Mouse (Mus musculus): Measurements from ENCODE around the gene Trmt2b. TPM values are rescaled to one million over a fixed set of nuclear protein-coding genes. Genes with fewer than 3 reads are reported as not detected.
"Not testable (repeated sequence)": the region's sequence is repeated elsewhere in the genome, so short reads cannot be mapped to it uniquely, and the experiment has no call there.

Trmt2b gene
- polyA plus RNA-seq, 1 experiment from 2014 or later = 6.5 TPM

DNA sequence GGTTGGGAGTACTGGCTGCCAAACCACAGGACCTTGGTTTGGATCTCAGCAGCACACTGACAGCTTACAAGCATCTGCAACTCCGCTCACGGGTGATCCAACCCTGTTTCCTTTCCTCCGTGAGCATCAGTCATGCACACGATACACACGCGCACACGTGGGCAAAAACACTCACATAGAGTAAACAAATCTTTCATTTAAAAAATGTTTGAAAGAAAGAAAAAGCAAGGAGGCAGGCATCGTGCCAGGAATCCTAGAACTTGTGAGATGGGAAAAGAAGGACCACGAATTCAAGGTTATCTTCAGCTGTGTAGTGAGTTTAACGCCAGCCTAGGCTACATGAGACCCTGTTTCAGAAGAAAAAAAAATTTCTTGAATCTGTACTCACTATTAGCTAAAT, 30.8 kb downstream of the Trmt2b start:
- H3K4me3 ChIP-seq (replicated peaks; ENCODE audit: low read length) = no peak overlapping the region
- H3K9ac ChIP-seq = no peak overlapping the region
- no peaks in the 10 kb centered on the region for H3K27me3 ChIP-seq (ENCODE audit: control insufficient read depth, insufficient read depth, low read length)
- no peaks in the 10 kb centered on the region for H3K36me3 ChIP-seq (replicated peaks; ENCODE audit: control insufficient read depth, insufficient read depth)
- WGBS = 92% methylated on average over 10 of the region's 10 CpGs
- H3K4me1 ChIP-seq (replicated peaks; ENCODE audit: control insufficient read depth, insufficient read depth, low read length) = no peaks in the 10 kb centered on the region
- DNase-seq (ENCODE audit: low spot score) (no peak), ATAC-seq (ENCODE audit: low FRiP score) (no peak)
- H3K9me3 ChIP-seq (ENCODE audit: control insufficient read depth, low read length) = no peaks in the 10 kb centered on the region
- no peak overlapping the region for H3K4me2 ChIP-seq (replicated peaks)
- no peak overlapping the region for H3K27ac ChIP-seq

DNA sequence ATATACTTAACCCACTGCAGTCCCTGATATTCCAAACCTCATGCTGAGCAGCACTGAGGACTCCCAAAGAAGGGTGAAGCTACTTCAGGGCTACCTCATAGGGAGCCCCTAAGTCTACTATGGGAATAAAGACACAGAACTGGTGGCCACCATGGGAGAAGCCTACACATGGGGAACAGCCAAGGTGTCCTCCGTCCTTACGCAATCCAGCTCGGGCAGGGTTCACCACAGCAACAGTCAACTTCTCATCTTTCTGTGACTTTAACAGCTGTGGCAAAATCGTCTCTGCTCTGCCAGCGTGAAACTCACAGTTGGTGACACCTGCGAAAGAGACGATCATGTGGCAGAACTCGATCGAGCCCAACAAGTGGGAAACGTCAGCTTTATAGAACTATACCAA, 38.5 kb downstream of the Trmt2b start:
- 93% methylated on average over 10 of the region's 10 CpGs for WGBS
- ATAC-seq (ENCODE audit: low FRiP score) = no peak
- Histone ChIP-seq H3K27ac (no peak overlapping the region), H3K4me1 (replicated peaks; ENCODE audit: control insufficient read depth, insufficient read depth, low read length) (no peaks in the 10 kb centered on the region), H3K9me3 (ENCODE audit: control insufficient read depth, low read length) (no peaks in the 10 kb centered on the region), H3K4me2 (replicated peaks) (no peak overlapping the region), H3K9ac (no peak overlapping the region), H3K36me3 (replicated peaks; ENCODE audit: control insufficient read depth, insufficient read depth) (no peaks in the 10 kb centered on the region), H3K27me3 (ENCODE audit: control insufficient read depth, insufficient read depth, low read length) (no peaks in the 10 kb centered on the region), H3K4me3 (replicated peaks; ENCODE audit: low read length) (no peak overlapping the region)
- DNase-seq (ENCODE audit: low spot score) = no peak

- 87% methylated on average over 1 of the region's 1 CpGs for WGBS
- no peak overlapping the region for H3K4me2 ChIP-seq (replicated peaks)
Measured at GRCm38 (mm10) chrX:134233048-134233447, 43.7 kb downstream of the Trmt2b start.

DNA sequence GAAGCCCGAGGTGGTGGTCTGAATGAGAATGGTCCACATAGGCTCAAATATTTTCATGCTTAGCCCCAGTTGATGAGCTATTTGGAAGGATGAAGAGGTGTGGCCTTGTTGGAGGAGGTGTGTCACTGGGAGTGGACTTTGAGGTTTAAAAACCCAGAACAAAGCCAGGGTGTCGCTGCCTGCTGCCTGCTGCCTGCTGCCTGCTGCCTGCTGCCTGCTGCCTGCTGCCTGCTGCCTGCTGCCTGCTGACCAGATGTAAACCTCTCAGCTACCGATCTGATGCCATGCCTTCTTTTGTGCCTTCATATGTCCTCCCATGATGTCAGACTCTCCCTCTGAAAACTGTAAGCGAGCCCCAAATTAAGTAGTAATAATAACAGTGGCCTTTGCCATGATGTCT, 54.9 kb downstream of the Trmt2b start, which contains the start of gene Nox1:
Gene Nox1 (minus strand): TSS at position 101 of the 400 bp plus-strand sequence.
- Histone ChIP-seq H3K4me2 (replicated peaks) (no peak within 1 kb of the TSS), H3K4me1 (replicated peaks; ENCODE audit: control insufficient read depth, insufficient read depth, low read length) (no peaks in the 10 kb centered on the region), H3K27me3 (ENCODE audit: control insufficient read depth, insufficient read depth, low read length) (no peaks in the 10 kb centered on the region), H3K9ac (no peak within 1 kb of the TSS), H3K36me3 (replicated peaks; ENCODE audit: control insufficient read depth, insufficient read depth) (no peaks in the 10 kb centered on the region), H3K4me3 (replicated peaks; ENCODE audit: low read length) (no peak within 1 kb of the TSS), H3K27ac (no peak within 1 kb of the TSS), H3K9me3 (ENCODE audit: control insufficient read depth, low read length) (no peaks in the 10 kb centered on the region)
- no peak for DNase-seq (ENCODE audit: low spot score)
- no peak for ATAC-seq (ENCODE audit: low FRiP score)
- WGBS = 56% methylated on average over 4 of the region's 4 CpGs

More at GRCm38 (mm10) chrX:134233048-134233447, 43.7 kb downstream of the Trmt2b start:
- Histone ChIP-seq H3K4me1 (replicated peaks; ENCODE audit: control insufficient read depth, insufficient read depth, low read length) (no peaks in the 10 kb centered on the region), H3K36me3 (replicated peaks; ENCODE audit: control insufficient read depth, insufficient read depth) (no peaks in the 10 kb centered on the region), H3K27ac (no peak overlapping the region), H3K9ac (no peak overlapping the region), H3K27me3 (ENCODE audit: control insufficient read depth, insufficient read depth, low read length) (no peaks in the 10 kb centered on the region), H3K4me3 (replicated peaks; ENCODE audit: low read length) (no peak overlapping the region), H3K9me3 (ENCODE audit: control insufficient read depth, low read length) (no peaks in the 10 kb centered on the region)
- DNase-seq (ENCODE audit: low spot score) (no peak), ATAC-seq (ENCODE audit: low FRiP score) (no peak)

GRCm38 (mm10) chrX:134220618-134221017, 56.2 kb downstream of the Trmt2b start:
- no peak overlapping the region for H3K4me3 ChIP-seq (replicated peaks; ENCODE audit: low read length)
- H3K4me1 ChIP-seq (replicated peaks; ENCODE audit: control insufficient read depth, insufficient read depth, low read length) = no peaks in the 10 kb centered on the region
- no peak overlapping the region for H3K27ac ChIP-seq
- H3K27me3 ChIP-seq (ENCODE audit: control insufficient read depth, insufficient read depth, low read length) = no peaks in the 10 kb centered on the region
- H3K36me3 ChIP-seq (replicated peaks; ENCODE audit: control insufficient read depth, insufficient read depth) = no peaks in the 10 kb centered on the region
- no peaks in the 10 kb centered on the region for H3K9me3 ChIP-seq (ENCODE audit: control insufficient read depth, low read length)
- H3K9ac ChIP-seq = no peak overlapping the region
- 84% methylated on average over 3 of the region's 3 CpGs for WGBS
- H3K4me2 ChIP-seq (replicated peaks) = no peak overlapping the region
- ATAC-seq (ENCODE audit: low FRiP score) (no peak), DNase-seq (ENCODE audit: low spot score) (no peak)

DNA sequence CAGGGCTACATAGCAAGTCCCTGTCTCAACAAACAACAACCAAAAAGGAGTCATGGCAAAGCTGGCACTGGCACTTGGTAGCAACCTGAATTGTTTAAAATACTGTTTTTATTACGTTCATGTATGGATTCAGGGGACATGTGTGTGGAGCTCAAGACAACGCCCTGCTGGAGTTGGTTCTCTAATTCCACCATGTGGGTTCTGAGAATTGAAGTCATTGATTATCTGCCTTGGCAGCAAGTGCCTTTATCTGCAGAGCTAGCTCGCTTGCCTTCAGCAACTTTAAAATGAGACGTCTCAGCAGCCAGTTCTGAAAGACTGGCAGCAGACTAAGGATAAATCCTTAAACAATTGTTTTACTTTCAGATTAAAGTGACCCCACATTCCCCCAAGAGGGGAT, 58.6 kb downstream of the Trmt2b start:
- Histone ChIP-seq H3K4me3 (replicated peaks; ENCODE audit: low read length) (no peak overlapping the region), H3K9ac (no peak overlapping the region), H3K36me3 (replicated peaks; ENCODE audit: control insufficient read depth, insufficient read depth) (no peaks in the 10 kb centered on the region), H3K4me1 (replicated peaks; ENCODE audit: control insufficient read depth, insufficient read depth, low read length) (no peaks in the 10 kb centered on the region), H3K4me2 (replicated peaks) (no peak overlapping the region), H3K27ac (no peak overlapping the region), H3K9me3 (ENCODE audit: control insufficient read depth, low read length) (no peaks in the 10 kb centered on the region), H3K27me3 (ENCODE audit: control insufficient read depth, insufficient read depth, low read length) (no peaks in the 10 kb centered on the region)
- DNase-seq (ENCODE audit: low spot score) = no peak
- 52% methylated on average over 4 of the region's 4 CpGs for WGBS
- no peak for ATAC-seq (ENCODE audit: low FRiP score)

GRCm38 (mm10) chrX:134211151-134211642, 65.6 kb downstream of the Trmt2b start:
- no peak overlapping the region for H3K4me3 ChIP-seq (replicated peaks; ENCODE audit: low read length)
- WGBS = 59% methylated on average over 7 of the region's 7 CpGs
- H3K4me1 ChIP-seq (replicated peaks; ENCODE audit: control insufficient read depth, insufficient read depth, low read length) = no peaks in the 10 kb centered on the region
- H3K27me3 ChIP-seq (ENCODE audit: control insufficient read depth, insufficient read depth, low read length) = no peaks in the 10 kb centered on the region
- no peak overlapping the region for H3K9ac ChIP-seq
- ATAC-seq (ENCODE audit: low FRiP score) (no peak), DNase-seq (ENCODE audit: low spot score) (no peak)
- no peak overlapping the region for H3K4me2 ChIP-seq (replicated peaks)
- H3K27ac ChIP-seq = no peak overlapping the region
- H3K9me3 ChIP-seq (ENCODE audit: control insufficient read depth, low read length) = no peaks in the 10 kb centered on the region
- no peaks in the 10 kb centered on the region for H3K36me3 ChIP-seq (replicated peaks; ENCODE audit: control insufficient read depth, insufficient read depth)

GRCm38 (mm10) chrX:134208491-134208890, 68.3 kb downstream of the Trmt2b start:
- Histone ChIP-seq H3K27ac (no peak overlapping the region), H3K4me2 (replicated peaks) (no peak overlapping the region), H3K27me3 (ENCODE audit: control insufficient read depth, insufficient read depth, low read length) (no peaks in the 10 kb centered on the region), H3K9me3 (ENCODE audit: control insufficient read depth, low read length) (no peaks in the 10 kb centered on the region), H3K9ac (no peak overlapping the region), H3K36me3 (replicated peaks; ENCODE audit: control insufficient read depth, insufficient read depth) (no peaks in the 10 kb centered on the region), H3K4me3 (replicated peaks; ENCODE audit: low read length) (no peak overlapping the region), H3K4me1 (replicated peaks; ENCODE audit: control insufficient read depth, insufficient read depth, low read length) (no peaks in the 10 kb centered on the region)
- WGBS = 83% methylated on average over 2 of the region's 2 CpGs
- DNase-seq (ENCODE audit: low spot score) (no peak), ATAC-seq (ENCODE audit: low FRiP score) (no peak)

- H3K27me3 ChIP-seq (ENCODE audit: control insufficient read depth, insufficient read depth, low read length); DNase-seq (ENCODE audit: low spot score); H3K36me3 ChIP-seq (replicated peaks; ENCODE audit: control insufficient read depth, insufficient read depth); H3K4me2 ChIP-seq (replicated peaks); H3K4me1 ChIP-seq (replicated peaks; ENCODE audit: control insufficient read depth, insufficient read depth, low read length); ATAC-seq (ENCODE audit: low FRiP score); H3K9me3 ChIP-seq (ENCODE audit: control insufficient read depth, low read length); H3K9ac ChIP-seq; H3K27ac ChIP-seq; H3K4me3 ChIP-seq (replicated peaks; ENCODE audit: low read length): not testable (repeated sequence)
- WGBS = 93% methylated on average over 8 of the region's 9 CpGs
Measured at GRCm38 (mm10) chrX:134187201-134187600, 89.6 kb downstream of the Trmt2b start, which contains the start of gene Arl13a. Arl13a (plus strand) TSS chrX:134187501.

DNA sequence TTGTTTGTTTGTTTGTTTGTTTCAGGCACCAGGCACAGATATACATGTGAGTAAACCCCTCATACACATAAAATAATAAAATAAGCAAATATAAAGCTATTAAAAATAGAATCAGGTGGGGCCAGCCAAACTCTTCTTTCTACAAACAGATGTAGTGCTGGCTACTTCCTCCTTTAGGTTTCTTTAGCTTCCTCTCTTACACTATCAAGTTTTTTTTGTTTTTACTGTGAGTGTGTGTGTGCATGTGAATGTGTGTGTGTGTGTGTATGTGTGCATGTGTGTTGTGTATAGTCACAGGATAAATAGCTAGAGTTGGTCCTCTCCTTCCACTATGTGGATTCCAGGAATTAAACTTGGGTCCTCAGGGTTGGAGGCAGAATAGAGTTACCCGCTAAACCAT, 102.1 kb downstream of the Trmt2b start:
- Histone ChIP-seq H3K27ac (no peak overlapping the region), H3K4me1 (replicated peaks; ENCODE audit: control insufficient read depth, insufficient read depth, low read length) (no peaks in the 10 kb centered on the region), H3K9ac (no peak overlapping the region), H3K36me3 (replicated peaks; ENCODE audit: control insufficient read depth, insufficient read depth) (no peaks in the 10 kb centered on the region), H3K4me2 (replicated peaks) (no peak overlapping the region), H3K9me3 (ENCODE audit: control insufficient read depth, low read length) (no peaks in the 10 kb centered on the region), H3K27me3 (ENCODE audit: control insufficient read depth, insufficient read depth, low read length) (no peaks in the 10 kb centered on the region), H3K4me3 (replicated peaks; ENCODE audit: low read length) (no peak overlapping the region)
- DNase-seq (ENCODE audit: low spot score) (no peak), ATAC-seq (ENCODE audit: low FRiP score) (no peak)
- WGBS = 93% methylated on average over 1 of the region's 1 CpGs
